Mouse (Mus musculus): ENCODE measurements around the gene Ahr. TPM values are rescaled to one million over a fixed set of nuclear protein-coding genes. Genes with fewer than 3 reads are reported as not detected.

The Ahr gene
- total RNA-seq (2023), result 10 to 100 TPM; 18.0 TPM

DNA sequence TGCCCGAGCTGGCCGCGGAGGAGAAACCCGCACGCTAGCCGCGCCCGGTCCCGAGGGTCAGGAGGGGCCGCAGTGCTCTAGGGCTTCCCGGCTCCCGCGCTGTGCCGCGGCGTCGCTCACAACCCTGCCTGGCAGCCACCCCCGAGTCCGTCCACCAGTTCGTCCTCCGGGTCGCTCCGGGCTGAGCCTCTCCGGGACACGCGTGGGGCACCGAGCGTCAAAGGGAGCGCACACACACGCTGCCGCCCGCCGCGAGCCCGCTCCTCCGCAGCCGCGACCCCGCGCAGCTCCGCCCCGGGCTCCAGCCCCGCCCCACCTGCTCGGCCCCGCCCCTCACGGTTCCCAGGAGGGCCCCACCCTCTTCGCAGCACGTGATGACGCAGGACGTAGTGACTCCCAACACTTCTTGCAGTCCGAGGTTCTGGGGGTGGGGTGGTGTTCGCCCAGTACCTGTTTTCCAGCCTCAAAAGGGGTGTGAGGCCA is at the start of gene Ahr:
Gene Ahr (minus strand): TSS at position 285 of the 483 bp plus-strand sequence.

All from B cell, adult 67 days (primary cell).